Mouse (Mus musculus) ES-E14 (cell line): Measurements from ENCODE around the gene Zfp978.
"Not testable (repeated sequence)": the region's sequence is repeated elsewhere in the genome, so short reads cannot be mapped to it uniquely, and the experiment has no call there.

Experiments used
- CHD2 ChIP-seq: IDR thresholded peaks from 2 replicates; pipeline ENCODE4 v1.6.1; 2014; ENCODE audit warnings: mild to moderate bottlenecking, low read depth, low read length, inconsistent platforms
- MAFK ChIP-seq: IDR thresholded peaks from 2 replicates; pipeline ENCODE4 v1.6.1; 2014; ENCODE audit warnings: mild to moderate bottlenecking, low read depth, low read length, inconsistent platforms; ENCODE audit not compliant: insufficient read depth

- TF ChIP-seq CHD2, MAFK: not testable (repeated sequence)
Observed at GRCm38 (mm10) chr4:147361872-147362271, 769 bp downstream of the Zfp978 start.
